8 mouse cellular contexts compared by ENCODE assay signal in the genomic region with DNA sequence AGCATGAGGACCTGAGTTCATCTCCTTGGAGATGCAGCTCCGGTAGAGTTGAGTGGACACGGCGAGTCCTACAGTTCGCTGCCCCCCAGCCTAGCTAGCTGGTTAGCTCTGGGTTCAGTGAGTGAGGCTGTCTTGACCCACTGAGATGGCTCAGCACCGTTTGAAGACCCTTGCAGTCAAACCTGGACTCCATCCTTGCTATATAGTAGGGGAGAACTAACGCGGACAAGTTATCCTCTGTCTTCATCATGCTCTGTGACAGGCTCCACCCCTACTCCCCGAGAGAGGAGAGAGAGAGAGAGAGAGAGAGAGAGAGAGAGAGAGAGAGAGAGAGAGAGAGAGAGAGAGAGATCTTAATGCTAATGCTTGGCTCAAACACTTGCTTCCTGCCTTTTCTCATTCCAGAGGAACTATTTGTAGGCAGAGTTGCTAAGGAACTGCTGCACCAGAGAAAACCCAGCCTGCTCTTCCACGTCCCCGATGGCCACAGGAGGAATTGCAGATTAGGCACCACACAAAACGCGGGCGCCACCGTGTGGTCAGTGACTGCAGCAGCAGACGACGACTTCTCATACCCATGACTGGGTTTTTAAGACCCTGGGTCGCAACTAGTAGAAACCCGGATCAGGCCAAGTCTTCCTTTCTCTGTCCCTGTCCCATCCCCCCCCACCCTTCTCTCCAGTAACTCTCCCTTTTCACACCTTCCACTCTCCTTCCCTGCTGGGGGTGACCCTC. TPM values are rescaled to one million over a fixed set of nuclear protein-coding genes. Genes with fewer than 3 reads are reported as not detected.
DNase-seq lines count a peak whose midpoint lies in the region; ATAC-seq and TF ChIP-seq lines count a peak whose summit lies in the region.

No protein-coding gene starts in this region.

- no peaks in the 10 kb centered on the region for H3K9me3 ChIP-seq in lung, embryonic 15.5 days

- 37% methylated on average over 17 of the region's 18 CpGs for WGBS in lung, embryonic 15.5 days

- H3K9ac ChIP-seq in lung, embryonic 15.5 days = no peak overlapping the region

- H3K36me3 ChIP-seq in lung, embryonic 15.5 days = no peaks in the 10 kb centered on the region

- H3K27ac ChIP-seq in layer of hippocampus, adult 2 months = no peak overlapping the region
- no peak overlapping the region for H3K27ac ChIP-seq in lung, embryonic 15.5 days

- no peaks in the 10 kb centered on the region for H3K27me3 ChIP-seq in lung, embryonic 15.5 days

- DNase-seq in MEL-GATA-1-ER (ENCODE audit: extremely low read depth, low read depth) = peak; percentile 72
- DNase-seq in cerebellum, adult 18-20 months = peak; percentile 47 to 74
- DNase-seq in layer of hippocampus, adult 2 months (ENCODE audit: low spot score in 2 of 2) = peak; percentile 80 to 82
- DNase-seq in ovary, postnatal 10 days (ENCODE audit: low spot score) = peak; percentile 49
- peak; percentile 84 for DNase-seq in thymus, postnatal 0 days (ENCODE audit: low spot score)

- TF ChIP-seq CTCF in layer of hippocampus, adult 2 months (conservative IDR thresholded peaks at IDR 0.05) = peak; percentile 91

- no peak overlapping the region for H3K4me3 ChIP-seq in layer of hippocampus, adult 2 months
- H3K4me3 ChIP-seq in lung, embryonic 15.5 days = no peak overlapping the region

- peak; percentile 100 for ATAC-seq in frontal cortex, adult (ENCODE audit: low TSS enrichment)
- peak; percentile 96 to 98 for ATAC-seq in hematopoietic stem cell, adult 5-6 weeks (replicated peaks in 1 of 2; ENCODE audit: insufficient read depth in 1 of 2, low FRiP score in 2 of 2, low TSS enrichment in 1 of 2, low read depth in 1 of 2, poor library complexity in 2 of 2, severe bottlenecking in 2 of 2)
- ATAC-seq in lung, embryonic 15.5 days (ENCODE audit: borderline replicate concordance, extremely low read depth, low FRiP score, low TSS enrichment) = peak; percentile 47; the same call in 1 of the 2 replicates

- no peak overlapping the region for H3K4me2 ChIP-seq in lung, embryonic 15.5 days

- H3K4me1 ChIP-seq in lung, embryonic 15.5 days = no peaks in the 10 kb centered on the region

RNA-seq across cellular contexts. Expression of a gene that starts 12.8 kb away (rescaled TPM):
- not detected in 2 replicates for total RNA-seq in hematopoietic stem cell, adult 5-6 weeks (2017)
- not detected for total RNA-seq in layer of hippocampus, adult 2 months (2021)
- 0.31 and 0.36 TPM in 2 replicates for polyA plus RNA-seq in lung, embryonic 15.5 days (2015; fragmentation: Nextera tagmentation; extraction: Ambion mirVana)
- 0.13 and 0.25 TPM in 2 replicates for polyA plus RNA-seq in thymus, postnatal 0 days (2015; fragmentation: Nextera tagmentation; extraction: Ambion mirVana)

Comparison
In these comparisons a context has a peak if more than half of its experiments do, and no peak if none do; other contexts are left out.
1. ATAC-seq: peak in every context shown above with its lines; median percentile 100 in frontal cortex, adult; 97 in hematopoietic stem cell, adult 5-6 weeks; 47 in lung, embryonic 15.5 days.